In the genomic region with DNA sequence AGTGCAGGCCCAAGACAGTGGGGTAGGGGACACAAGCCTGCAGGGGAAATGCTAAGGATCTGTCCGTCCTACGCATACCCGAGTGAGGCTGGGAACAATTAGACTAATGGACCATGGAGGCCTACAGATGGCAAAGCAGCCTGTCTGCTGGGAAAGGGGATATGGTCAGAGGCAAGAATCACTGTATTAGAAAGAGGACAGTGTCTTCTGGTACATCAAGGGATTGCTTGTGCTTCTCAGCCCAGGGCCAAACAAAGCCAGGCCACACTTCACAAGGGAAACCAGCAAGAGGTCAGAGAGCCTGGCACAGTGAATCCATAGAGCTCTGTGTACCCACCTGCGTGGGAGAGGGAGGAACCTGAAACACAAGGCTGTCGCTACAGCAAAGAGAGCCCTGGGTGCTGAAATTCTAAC, we compare ENCODE assay signal across 9 mouse cellular contexts. TPM values are rescaled to one million over a fixed set of nuclear protein-coding genes. Genes with fewer than 3 reads are reported as not detected.
DNase-seq lines count a peak whose midpoint lies in the region; ATAC-seq and TF ChIP-seq lines count a peak whose summit lies in the region.
"Had no signal": no experiment of that assay in that cellular context is flagged by ENCODE, and none has a peak within 500 bp of the region (broad histone marks: within the 10 kb centered on the region; RNA-seq: fewer than 3 reads in every experiment).

No protein-coding gene starts in this region.

- no peak overlapping the region for H3K4me3 ChIP-seq in forebrain, postnatal 0 days (ENCODE audit: low read depth, low read length)
- H3K4me3 ChIP-seq in forebrain, embryonic 16.5 days (replicated peaks; ENCODE audit: low read length), result no peak overlapping the region
- H3K4me3 ChIP-seq in midbrain, embryonic 11.5 days (ENCODE audit: low read depth, low read length), result no peak overlapping the region
- no peak overlapping the region for H3K4me3 ChIP-seq in liver, embryonic 12.5 days
- H3K4me3 ChIP-seq in heart, adult 2 months, result no peak overlapping the region
- H3K4me3 ChIP-seq: heart, embryonic 12.5 days had no signal

- intact Hi-C loops in heart, adult 2 months (cut with DNase I), result no loop called here

- TF ChIP-seq CTCF in forebrain, postnatal 0 days (IDR thresholded peaks at IDR 0.05; ENCODE audit: low read depth), result no peak
- no peak for TF ChIP-seq CTCF in heart, adult 2 months (IDR thresholded peaks at IDR 0.05)

- H3K27me3 ChIP-seq in forebrain, postnatal 0 days (ENCODE audit: insufficient read depth, low read length), result no peaks in the 10 kb centered on the region
- H3K27me3 ChIP-seq in forebrain, embryonic 16.5 days (replicated peaks; ENCODE audit: control insufficient read depth, insufficient read depth, low read length), result no peaks in the 10 kb centered on the region
- H3K27me3 ChIP-seq in midbrain, embryonic 11.5 days (ENCODE audit: control insufficient read depth, insufficient read depth, low read length), result no peaks in the 10 kb centered on the region
- 0 out of 2 replicates have a peak, but pooled peaks cover 2% of the 10 kb centered on the region for H3K27me3 ChIP-seq in liver, embryonic 12.5 days (replicated peaks)
- H3K27me3 ChIP-seq in heart, adult 2 months (ENCODE audit: control insufficient read depth, insufficient read depth, low read length), result no peaks in the 10 kb centered on the region
- H3K27me3 ChIP-seq: heart, embryonic 12.5 days had no signal

- no peaks in the 10 kb centered on the region for H3K36me3 ChIP-seq in forebrain, postnatal 0 days (ENCODE audit: insufficient read depth)
- H3K36me3 ChIP-seq in forebrain, embryonic 16.5 days (ENCODE audit: control insufficient read depth, insufficient read depth), result no peaks in the 10 kb centered on the region
- no peaks in the 10 kb centered on the region for H3K36me3 ChIP-seq in midbrain, embryonic 11.5 days (ENCODE audit: control insufficient read depth, insufficient read depth, low read length)
- H3K36me3 ChIP-seq in liver, embryonic 12.5 days, result no peaks in the 10 kb centered on the region
- H3K36me3 ChIP-seq in heart, adult 2 months (ENCODE audit: control insufficient read depth, insufficient read depth, low read length), result no peaks in the 10 kb centered on the region
- H3K36me3 ChIP-seq: heart, embryonic 12.5 days had no signal

- no peaks in the 10 kb centered on the region for H3K9me3 ChIP-seq in forebrain, postnatal 0 days (ENCODE audit: low read length)
- no peaks in the 10 kb centered on the region for H3K9me3 ChIP-seq in forebrain, embryonic 16.5 days (ENCODE audit: control insufficient read depth, low read length)
- no peaks in the 10 kb centered on the region for H3K9me3 ChIP-seq in midbrain, embryonic 11.5 days (ENCODE audit: control insufficient read depth, low read length)
- no peaks in the 10 kb centered on the region for H3K9me3 ChIP-seq in liver, embryonic 12.5 days (replicated peaks)
- H3K9me3 ChIP-seq: heart, embryonic 12.5 days had no signal

- peak; percentile 6 for DNase-seq in forebrain, postnatal 0 days
- DNase-seq in right cerebral cortex, postnatal 25 days, result peak; percentile 23
- DNase-seq in right cerebral cortex, postnatal 14 days, result no peak
- DNase-seq in midbrain, embryonic 11.5 days (ENCODE audit: low spot score, missing footprints), result no peak
- DNase-seq in adrenal gland, adult (ENCODE audit: inconsistent age in 2 of 2, low spot score in 1 of 2), result no peak
- DNase-seq in heart, adult 2 months, result no peak

- 0 out of 2 replicates have a peak, but pooled peaks cover 5% of the 10 kb centered on the region for H3K4me1 ChIP-seq in forebrain, postnatal 0 days (ENCODE audit: insufficient read depth)
- peaks cover 10% of the 10 kb centered on the region for H3K4me1 ChIP-seq in forebrain, embryonic 16.5 days (replicated peaks; ENCODE audit: control insufficient read depth, insufficient read depth, low read length)
- H3K4me1 ChIP-seq in midbrain, embryonic 11.5 days (ENCODE audit: control insufficient read depth, insufficient read depth, low read length), result peaks cover 9% of the 10 kb centered on the region; the same call in 1 of the 2 replicates
- H3K4me1 ChIP-seq in liver, embryonic 12.5 days, result no peaks in the 10 kb centered on the region
- peaks cover 4% of the 10 kb centered on the region for H3K4me1 ChIP-seq in heart, adult 2 months (ENCODE audit: control insufficient read depth, insufficient read depth, low read length)

- H3K4me2 ChIP-seq in forebrain, postnatal 0 days (ENCODE audit: low read depth), result no peak overlapping the region
- H3K4me2 ChIP-seq in forebrain, embryonic 16.5 days (ENCODE audit: low read length), result no peak overlapping the region
- H3K4me2 ChIP-seq in midbrain, embryonic 11.5 days, result no peak overlapping the region
- H3K4me2 ChIP-seq in liver, embryonic 12.5 days, result no peak overlapping the region
- H3K4me2 ChIP-seq: heart, embryonic 12.5 days had no signal

- no peak for TF ChIP-seq POLR2A in heart, adult 2 months (IDR thresholded peaks at IDR 0.05; ENCODE audit: insufficient read depth, low read depth, low read length)

- 41% methylated on average over 5 of the region's 5 CpGs for WGBS in forebrain, postnatal 0 days
- 26% methylated on average over 5 of the region's 5 CpGs for WGBS in forebrain, embryonic 16.5 days
- WGBS in midbrain, embryonic 11.5 days, result 17% methylated on average over 5 of the region's 5 CpGs
- 73% methylated on average over 5 of the region's 5 CpGs for WGBS in liver, embryonic 12.5 days (ENCODE audit: insufficient replicate concordance)
- WGBS in heart, adult 2 months, result 89% methylated on average over 5 of the region's 5 CpGs

- TF ChIP-seq EP300 in heart, adult 2 months (IDR thresholded peaks at IDR 0.05; ENCODE audit: insufficient read depth, low read depth, low read length), result no peak

- peak; percentile 52 for ATAC-seq in forebrain, postnatal 0 days
- ATAC-seq in forebrain, embryonic 16.5 days, result no peak
- peak; percentile 30; the same call in 1 of the 2 replicates for ATAC-seq in midbrain, embryonic 11.5 days (ENCODE audit: low FRiP score)
- no peak for ATAC-seq in liver, embryonic 12.5 days

- H3K9ac ChIP-seq in forebrain, postnatal 0 days, result no peak overlapping the region; the same call in 1 of the 2 replicates
- H3K9ac ChIP-seq in forebrain, embryonic 16.5 days (replicated peaks; ENCODE audit: low read depth, low read length), result no peak overlapping the region
- no peak overlapping the region for H3K9ac ChIP-seq in midbrain, embryonic 11.5 days (ENCODE audit: low read length)
- no peak overlapping the region for H3K9ac ChIP-seq in liver, embryonic 12.5 days
- no peak overlapping the region for H3K9ac ChIP-seq in heart, adult 2 months (ENCODE audit: low read depth, low read length)
- H3K9ac ChIP-seq: heart, embryonic 12.5 days had no signal

- no peaks in the 10 kb centered on the region for H3K79me2 ChIP-seq in heart, adult 2 months (replicated peaks; ENCODE audit: control insufficient read depth, insufficient read depth, low read length)

- peak overlapping the region; percentile 37; the same call in 1 of the 2 replicates for H3K27ac ChIP-seq in forebrain, postnatal 0 days (ENCODE audit: low read depth, low read length)
- H3K27ac ChIP-seq in forebrain, embryonic 16.5 days (ENCODE audit: low read length), result no peak overlapping the region
- H3K27ac ChIP-seq in midbrain, embryonic 11.5 days (ENCODE audit: low read depth, low read length), result no peak overlapping the region
- no peak overlapping the region for H3K27ac ChIP-seq in liver, embryonic 12.5 days
- H3K27ac ChIP-seq in heart, adult 2 months, result no peak overlapping the region; the same call in 1 of the 2 replicates

RNA-seq across cellular contexts. Expression of gene Txndc2, which starts 0.6 kb away (rescaled TPM):
- total RNA-seq in forebrain, postnatal 0 days (2014; rRNA removed), result 0.19 TPM in 1 of 2 replicates, not detected in the other
- polyA plus RNA-seq in forebrain, postnatal 0 days (2015; fragmentation: Nextera tagmentation; extraction: Ambion mirVana), result not detected in 2 replicates
- 0.11 TPM in 1 of 2 replicates, not detected in the other for polyA plus RNA-seq in forebrain, embryonic 16.5 days (2015; fragmentation: Nextera tagmentation; extraction: Ambion mirVana)
- polyA plus RNA-seq in midbrain, embryonic 11.5 days (2014; fragmentation: Nextera tagmentation; extraction: Ambion mirVana), result 0.12 and 0.18 TPM in 2 replicates
- not detected in 2 replicates for polyA plus RNA-seq in liver, embryonic 12.5 days (2016; fragmentation: Nextera tagmentation; extraction: Ambion mirVana)
- not detected for total RNA-seq in heart, adult 2 months (2021)
- 0.09 and 0.12 TPM in 2 replicates for polyA plus RNA-seq in heart, adult 2 months (2012; rRNA removed)
- polyA plus RNA-seq: heart, embryonic 12.5 days had no signal

RNA-seq across cellular contexts. Expression of gene Vapa, which starts 29.2 kb away (rescaled TPM):
- 114 and 144 TPM in 2 replicates for total RNA-seq in forebrain, postnatal 0 days (2014; rRNA removed)
- 320 and 327 TPM in 2 replicates for polyA plus RNA-seq in forebrain, postnatal 0 days (2015; fragmentation: Nextera tagmentation; extraction: Ambion mirVana)
- polyA plus RNA-seq in forebrain, embryonic 16.5 days (2015; fragmentation: Nextera tagmentation; extraction: Ambion mirVana), result 241 and 271 TPM in 2 replicates
- polyA plus RNA-seq in midbrain, embryonic 11.5 days (2014; fragmentation: Nextera tagmentation; extraction: Ambion mirVana), result 242 and 263 TPM in 2 replicates
- 106 and 107 TPM in 2 replicates for polyA plus RNA-seq in liver, embryonic 12.5 days (2016; fragmentation: Nextera tagmentation; extraction: Ambion mirVana)
- 10 to 100 TPM; 86.1 to 91.4 TPM for total RNA-seq in heart, adult 2 months (2021)
- 14.3 and 21.0 TPM in 2 replicates for polyA plus RNA-seq in heart, adult 2 months (2012; rRNA removed)

Comparison
In these comparisons a context has a peak if more than half of its experiments do, and no peak if none do; other contexts are left out.
1. ATAC-seq: peak in forebrain, postnatal 0 days (single experiment) and midbrain, embryonic 11.5 days (single experiment); none in forebrain, embryonic 16.5 days (single experiment) and liver, embryonic 12.5 days (single experiment).
2. DNase-seq: peak in forebrain, postnatal 0 days (single experiment) and right cerebral cortex, postnatal 25 days (single experiment); none in right cerebral cortex, postnatal 14 days (single experiment), midbrain, embryonic 11.5 days (single experiment), adrenal gland, adult (0 of 2) and heart, adult 2 months (0 of 2).